Mouse (Mus musculus): ENCODE data around the gene Slc4a11. TPM values are rescaled to one million over a fixed set of nuclear protein-coding genes. Genes with fewer than 3 reads are reported as not detected.

Slc4a11 gene
- polyA plus RNA-seq, 1 experiment from 2014 or later = 0.11 TPM

GRCm38 (mm10) chr2:130704040-130705001, 7.0 kb upstream of the Slc4a11 start:
- Histone ChIP-seq H3K4me3 (ENCODE audit: control insufficient read depth in 1 of 2, insufficient read depth in 1 of 2, low read depth in 1 of 2, low read length in 2 of 2) (no peak overlapping the region), H3K9me3 (ENCODE audit: control insufficient read depth, low read length) (no peaks in the 10 kb centered on the region), H3K36me3 (ENCODE audit: control insufficient read depth, insufficient read depth, low read length) (peaks cover 21% of the 10 kb centered on the region), H3K4me1 (ENCODE audit: control insufficient read depth in 2 of 2, insufficient read depth in 2 of 2, low read length in 2 of 2) (peaks cover 4 to 12% of the 10 kb centered on the region in 2 experiments; a peak in 3 of 4 replicates), H3K27me3 (ENCODE audit: control insufficient read depth, insufficient read depth, low read length) (0 out of 2 replicates have a peak, but pooled peaks cover 4% of the 10 kb centered on the region), H3K9ac (ENCODE audit: low read length) (no peak overlapping the region), H3K4me2 (ENCODE audit: low read length) (no peak overlapping the region), H3K27ac (replicated peaks in 1 of 2; ENCODE audit: control insufficient read depth in 1 of 2, insufficient read depth in 1 of 2, low read depth in 2 of 2, low read length in 2 of 2) (no peak overlapping the region)
- no peak for ATAC-seq (ENCODE audit: insufficient number of reproducible peaks, insufficient read depth, low FRiP score, low read depth)
- WGBS = 65% methylated on average over 9 of the region's 9 CpGs

GRCm38 (mm10) chr2:130697821-130698266, 525 bp upstream of the Slc4a11 start:
- no peak for ATAC-seq (ENCODE audit: insufficient number of reproducible peaks, insufficient read depth, low FRiP score, low read depth)
- no peaks in the 10 kb centered on the region for H3K36me3 ChIP-seq (ENCODE audit: control insufficient read depth, insufficient read depth, low read length)
- H3K4me3 ChIP-seq (ENCODE audit: control insufficient read depth in 1 of 2, insufficient read depth in 1 of 2, low read depth in 1 of 2, low read length in 2 of 2) = peak overlapping the region; percentile 49 to 62
- no peaks in the 10 kb centered on the region for H3K9me3 ChIP-seq (ENCODE audit: control insufficient read depth, low read length)
- WGBS = 2% methylated on average over 14 of the region's 14 CpGs
- no peak overlapping the region for H3K27ac ChIP-seq (replicated peaks in 1 of 2; ENCODE audit: control insufficient read depth in 1 of 2, insufficient read depth in 1 of 2, low read depth in 2 of 2, low read length in 2 of 2)
- H3K4me1 ChIP-seq (ENCODE audit: control insufficient read depth in 2 of 2, insufficient read depth in 2 of 2, low read length in 2 of 2) = peaks cover 6 to 11% of the 10 kb centered on the region in 2 experiments; a peak in 3 of 4 replicates
- H3K9ac ChIP-seq (ENCODE audit: low read length) = peak overlapping the region; percentile 67
- peak overlapping the region; percentile 100 for H3K4me2 ChIP-seq (ENCODE audit: low read length)
- peaks cover 43% of the 10 kb centered on the region for H3K27me3 ChIP-seq (ENCODE audit: control insufficient read depth, insufficient read depth, low read length)

DNA sequence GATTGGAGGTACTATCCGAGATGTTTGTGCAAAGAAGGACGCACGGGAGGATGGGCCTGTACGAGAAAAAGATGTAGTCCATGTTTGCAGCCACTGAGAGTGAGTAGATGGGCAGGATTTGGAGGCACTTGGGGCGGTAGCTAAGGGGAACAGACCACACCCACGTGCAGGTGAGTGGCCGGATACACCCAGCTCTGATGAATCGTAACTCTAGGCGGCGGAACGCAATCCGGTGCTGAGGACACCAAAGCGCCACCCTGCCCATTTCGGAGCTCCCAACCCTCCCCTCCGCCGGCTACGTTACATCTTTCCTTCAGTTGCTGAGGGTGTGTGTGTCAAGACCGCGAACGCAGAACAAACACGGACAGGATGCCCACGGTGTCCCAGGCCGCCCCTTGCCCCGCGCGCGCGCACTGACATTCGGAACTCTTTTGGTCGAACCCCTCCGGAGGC, 593 bp downstream of the Slc4a11 start:
- Histone ChIP-seq H3K27ac (replicated peaks in 1 of 2; ENCODE audit: control insufficient read depth in 1 of 2, insufficient read depth in 1 of 2, low read depth in 2 of 2, low read length in 2 of 2) (no peak overlapping the region), H3K4me3 (ENCODE audit: control insufficient read depth in 1 of 2, insufficient read depth in 1 of 2, low read depth in 1 of 2, low read length in 2 of 2) (peak overlapping the region; percentile 49 to 62), H3K36me3 (ENCODE audit: control insufficient read depth, insufficient read depth, low read length) (no peaks in the 10 kb centered on the region), H3K9ac (ENCODE audit: low read length) (peak overlapping the region; percentile 67), H3K4me1 (ENCODE audit: control insufficient read depth in 2 of 2, insufficient read depth in 2 of 2, low read length in 2 of 2) (peaks cover 6 to 11% of the 10 kb centered on the region in 2 experiments; a peak in 3 of 4 replicates), H3K27me3 (ENCODE audit: control insufficient read depth, insufficient read depth, low read length) (peaks cover 43% of the 10 kb centered on the region), H3K4me2 (ENCODE audit: low read length) (peak overlapping the region; percentile 100), H3K9me3 (ENCODE audit: control insufficient read depth, low read length) (no peaks in the 10 kb centered on the region)
- no peak for ATAC-seq (ENCODE audit: insufficient number of reproducible peaks, insufficient read depth, low FRiP score, low read depth)
- 1% methylated on average over 31 of the region's 31 CpGs for WGBS

GRCm38 (mm10) chr2:130693563-130693962, 3.8 kb downstream of the Slc4a11 start:
- H3K4me3 ChIP-seq (ENCODE audit: control insufficient read depth in 1 of 2, insufficient read depth in 1 of 2, low read depth in 1 of 2, low read length in 2 of 2) = no peak overlapping the region
- H3K27ac ChIP-seq (replicated peaks in 1 of 2; ENCODE audit: control insufficient read depth in 1 of 2, insufficient read depth in 1 of 2, low read depth in 2 of 2, low read length in 2 of 2) = no peak overlapping the region
- no peaks in the 10 kb centered on the region for H3K9me3 ChIP-seq (ENCODE audit: control insufficient read depth, low read length)
- H3K27me3 ChIP-seq (ENCODE audit: control insufficient read depth, insufficient read depth, low read length) = peaks cover 33% of the 10 kb centered on the region
- ATAC-seq (ENCODE audit: insufficient number of reproducible peaks, insufficient read depth, low FRiP score, low read depth) = no peak
- H3K9ac ChIP-seq (ENCODE audit: low read length) = no peak overlapping the region
- H3K4me1 ChIP-seq (ENCODE audit: control insufficient read depth in 2 of 2, insufficient read depth in 2 of 2, low read length in 2 of 2) = peaks cover 6 to 11% of the 10 kb centered on the region in 2 experiments; a peak in 3 of 4 replicates
- H3K4me2 ChIP-seq (ENCODE audit: low read length) = no peak overlapping the region
- no peaks in the 10 kb centered on the region for H3K36me3 ChIP-seq (ENCODE audit: control insufficient read depth, insufficient read depth, low read length)
- WGBS = 37% methylated on average over 3 of the region's 3 CpGs

GRCm38 (mm10) chr2:130689011-130689410, 8.3 kb downstream of the Slc4a11 start:
- WGBS = 51% methylated on average over 2 of the region's 2 CpGs
- H3K36me3 ChIP-seq (ENCODE audit: control insufficient read depth, insufficient read depth, low read length) = 0 out of 2 replicates have a peak, but pooled peaks cover 5% of the 10 kb centered on the region
- no peak overlapping the region for H3K4me2 ChIP-seq (ENCODE audit: low read length)
- no peak overlapping the region for H3K4me3 ChIP-seq (ENCODE audit: control insufficient read depth in 1 of 2, insufficient read depth in 1 of 2, low read depth in 1 of 2, low read length in 2 of 2)
- no peaks in the 10 kb centered on the region for H3K27me3 ChIP-seq (ENCODE audit: control insufficient read depth, insufficient read depth, low read length)
- ATAC-seq (ENCODE audit: insufficient number of reproducible peaks, insufficient read depth, low FRiP score, low read depth) = no peak
- no peaks in the 10 kb centered on the region for H3K9me3 ChIP-seq (ENCODE audit: control insufficient read depth, low read length)
- no peaks in the 10 kb centered on the region for H3K4me1 ChIP-seq (ENCODE audit: control insufficient read depth in 2 of 2, insufficient read depth in 2 of 2, low read length in 2 of 2)
- H3K9ac ChIP-seq (ENCODE audit: low read length) = no peak overlapping the region
- H3K27ac ChIP-seq (replicated peaks in 1 of 2; ENCODE audit: control insufficient read depth in 1 of 2, insufficient read depth in 1 of 2, low read depth in 2 of 2, low read length in 2 of 2) = no peak overlapping the region

- no peak overlapping the region for H3K4me2 ChIP-seq (ENCODE audit: low read length)
- no peaks in the 10 kb centered on the region for H3K9me3 ChIP-seq (ENCODE audit: control insufficient read depth, low read length)
- H3K27me3 ChIP-seq (ENCODE audit: control insufficient read depth, insufficient read depth, low read length) = no peaks in the 10 kb centered on the region
- no peaks in the 10 kb centered on the region for H3K4me1 ChIP-seq (ENCODE audit: control insufficient read depth in 2 of 2, insufficient read depth in 2 of 2, low read length in 2 of 2)
- WGBS = 85% methylated on average over 9 of the region's 9 CpGs
- peaks cover 41% of the 10 kb centered on the region for H3K36me3 ChIP-seq (ENCODE audit: control insufficient read depth, insufficient read depth, low read length)
- H3K9ac ChIP-seq (ENCODE audit: low read length) = no peak overlapping the region
- H3K27ac ChIP-seq (replicated peaks in 1 of 2; ENCODE audit: control insufficient read depth in 1 of 2, insufficient read depth in 1 of 2, low read depth in 2 of 2, low read length in 2 of 2) = no peak overlapping the region
- no peak for ATAC-seq (ENCODE audit: insufficient number of reproducible peaks, insufficient read depth, low FRiP score, low read depth)
- H3K4me3 ChIP-seq (ENCODE audit: control insufficient read depth in 1 of 2, insufficient read depth in 1 of 2, low read depth in 1 of 2, low read length in 2 of 2) = no peak overlapping the region
These were observed 11.9 kb downstream of the Slc4a11 start for GRCm38 (mm10) chr2:130685426-130685825.

- Histone ChIP-seq H3K4me2 (ENCODE audit: low read length) (no peak overlapping the region), H3K9me3 (ENCODE audit: control insufficient read depth, low read length) (no peaks in the 10 kb centered on the region), H3K36me3 (ENCODE audit: control insufficient read depth, insufficient read depth, low read length) (peaks cover 80% of the 10 kb centered on the region), H3K4me3 (ENCODE audit: control insufficient read depth in 1 of 2, insufficient read depth in 1 of 2, low read depth in 1 of 2, low read length in 2 of 2) (no peak overlapping the region), H3K9ac (ENCODE audit: low read length) (no peak overlapping the region), H3K27ac (replicated peaks in 1 of 2; ENCODE audit: control insufficient read depth in 1 of 2, insufficient read depth in 1 of 2, low read depth in 2 of 2, low read length in 2 of 2) (no peak overlapping the region), H3K27me3 (ENCODE audit: control insufficient read depth, insufficient read depth, low read length) (no peaks in the 10 kb centered on the region), H3K4me1 (ENCODE audit: control insufficient read depth in 2 of 2, insufficient read depth in 2 of 2, low read length in 2 of 2) (no peaks in the 10 kb centered on the region)
- no peak for ATAC-seq (ENCODE audit: insufficient number of reproducible peaks, insufficient read depth, low FRiP score, low read depth)
- 74% methylated on average over 3 of the region's 3 CpGs for WGBS
These were observed 15.8 kb downstream of the Slc4a11 start for GRCm38 (mm10) chr2:130681531-130681930.

Data from heart, embryonic 14.5 days (tissue).